Mouse (Mus musculus) adrenal gland, postnatal 10 days (tissue): ENCODE measurements at regions not wholly inside any gene's neighbourhood (a gene's known extent, or its start where the extent isn't known, plus 50 kb on each side); places are given as distances from the start of the nearest gene placed in this dataset.
A peak's percentile ranks its signal among the peaks of the same experiment; 100 is the strongest.

Source experiments
- DNase-seq: peaks from one replicate; pipeline ENCODE4 v3.0.0; 2021; ENCODE audit warnings: mixed read lengths

- DNase-seq = no peak
These were observed 317.3 kb upstream of the Hnrnpa3 start for GRCm38 (mm10) chr2:75341726-75342280.

GRCm38 (mm10) chr2:75350902-75351301, 308.2 kb upstream of the Hnrnpa3 start:
- DNase-seq = no peak

GRCm38 (mm10) chr2:75351965-75352364, 307.1 kb upstream of the Hnrnpa3 start:
- no peak for DNase-seq

- DNase-seq = no peak
These were observed 306.5 kb upstream of the Hnrnpa3 start for GRCm38 (mm10) chr2:75352564-75352963.

- DNase-seq = peak; percentile 18
These were observed 302.2 kb upstream of the Hnrnpa3 start for GRCm38 (mm10) chr2:75356691-75357375.

GRCm38 (mm10) chr2:75357516-75357915, 301.5 kb upstream of the Hnrnpa3 start:
- DNase-seq = no peak

GRCm38 (mm10) chr2:75360936-75361335, 298.1 kb upstream of the Hnrnpa3 start:
- no peak for DNase-seq

- no peak for DNase-seq
These were observed 282.4 kb upstream of the Hnrnpa3 start for GRCm38 (mm10) chr2:75376666-75377065.

- DNase-seq = no peak
These were observed 273.4 kb upstream of the Hnrnpa3 start for GRCm38 (mm10) chr2:75385551-75386263.

GRCm38 (mm10) chr2:75386636-75387035, 272.4 kb upstream of the Hnrnpa3 start:
- DNase-seq = no peak

GRCm38 (mm10) chr2:75392041-75392440, 267.0 kb upstream of the Hnrnpa3 start:
- DNase-seq = no peak

- no peak for DNase-seq
These were observed 264.0 kb upstream of the Hnrnpa3 start for GRCm38 (mm10) chr2:75394928-75395673.

- no peak for DNase-seq
These were observed 263.0 kb upstream of the Hnrnpa3 start for GRCm38 (mm10) chr2:75396016-75396415.

GRCm38 (mm10) chr2:75400291-75400870, 258.7 kb upstream of the Hnrnpa3 start:
- no peak for DNase-seq

- DNase-seq = no peak
These were observed 255.3 kb upstream of the Hnrnpa3 start for GRCm38 (mm10) chr2:75403791-75404190.

GRCm38 (mm10) chr2:75405524-75406214, 253.4 kb upstream of the Hnrnpa3 start:
- no peak for DNase-seq

- peak; percentile 21 for DNase-seq
These were observed 252.2 kb upstream of the Hnrnpa3 start for GRCm38 (mm10) chr2:75406721-75407455.

GRCm38 (mm10) chr2:75407560-75407959, 251.5 kb upstream of the Hnrnpa3 start:
- DNase-seq = no peak

- DNase-seq = no peak
These were observed 251.0 kb upstream of the Hnrnpa3 start for GRCm38 (mm10) chr2:75408016-75408415.

GRCm38 (mm10) chr2:75409806-75410205, 249.3 kb upstream of the Hnrnpa3 start:
- DNase-seq = no peak

GRCm38 (mm10) chr2:75412735-75413134, 246.3 kb upstream of the Hnrnpa3 start:
- DNase-seq = no peak
